Mouse (Mus musculus) c-Kit-positive CD71-negative TER-119-negative erythroid progenitor cells, embryonic 14.5 days (primary cell): ENCODE data around the gene Htr2c.

Experiments
- DNase-seq: peaks from one replicate; pipeline ENCODE4 v3.0.0-alpha.2; 2013; ENCODE audit warnings: low read depth

The Htr2c gene

GRCm38 (mm10) chrX:146962258-146962913 is at the start of gene Htr2c:
Htr2c (plus strand) TSS chrX:146962513.
- DNase-seq, result no peak

- no peak for DNase-seq
These were observed 34.1 kb upstream of the Htr2c start for GRCm38 (mm10) chrX:146928251-146928650.

GRCm38 (mm10) chrX:146936332-146936731 is 26.0 kb upstream of the Htr2c start:
- DNase-seq, result no peak

GRCm38 (mm10) chrX:146946216-146946886 is 16.0 kb upstream of the Htr2c start:
- DNase-seq, result no peak

- no peak for DNase-seq
These were observed 15.3 kb upstream of the Htr2c start for GRCm38 (mm10) chrX:146946996-146947395.

- DNase-seq, result no peak
These were observed 3.7 kb upstream of the Htr2c start for GRCm38 (mm10) chrX:146958608-146959007.

GRCm38 (mm10) chrX:146959960-146960359 is 2.4 kb upstream of the Htr2c start:
- no peak for DNase-seq

GRCm38 (mm10) chrX:146962914-146963547 is 718 bp downstream of the Htr2c start:
- DNase-seq, result no peak

- no peak for DNase-seq
These were observed 17.6 kb downstream of the Htr2c start for GRCm38 (mm10) chrX:146979931-146980330.

- DNase-seq, result no peak
These were observed 93.4 kb downstream of the Htr2c start for GRCm38 (mm10) chrX:147055730-147056129.

GRCm38 (mm10) chrX:147071622-147072021 is 109.3 kb downstream of the Htr2c start:
- DNase-seq, result no peak

GRCm38 (mm10) chrX:147119155-147119554 is 156.8 kb downstream of the Htr2c start:
- no peak for DNase-seq

- DNase-seq, result no peak
These were observed 252.9 kb downstream of the Htr2c start for GRCm38 (mm10) chrX:147215251-147215650.

GRCm38 (mm10) chrX:147217382-147218013 is 255.2 kb downstream of the Htr2c start:
- DNase-seq, result no peak

- DNase-seq, result no peak
These were observed 276.7 kb downstream of the Htr2c start for GRCm38 (mm10) chrX:147238806-147239542.
